Mouse (Mus musculus): ENCODE data around the gene Ubtd1. TPM values are rescaled to one million over a fixed set of nuclear protein-coding genes. Genes with fewer than 3 reads are reported as not detected.

Ubtd1 gene
- polyA plus RNA-seq, 1 experiment: 46.7 TPM

GRCm38 (mm10) chr19:41973891-41974794 is 7.4 kb upstream of the Ubtd1 start:
- Histone ChIP-seq H3K36me3 (replicated peaks; ENCODE audit: low read length) (peaks cover 54% of the 10 kb centered on the region), H3K4me1 (peaks cover 40% of the 10 kb centered on the region), H3K4me3 (replicated peaks) (no peak overlapping the region), H3K27me3 (replicated peaks) (no peaks in the 10 kb centered on the region), H3K9me3 (no peaks in the 10 kb centered on the region)
- TF ChIP-seq FLI1 (IDR thresholded peaks at IDR 0.05; ENCODE audit: low read length): no peak
- no peak for TF ChIP-seq GATA1 (IDR thresholded peaks at IDR 0.05; ENCODE audit: borderline replicate concordance, low read length)

- peaks cover 29% of the 10 kb centered on the region for H3K36me3 ChIP-seq (replicated peaks; ENCODE audit: low read length)
- H3K4me3 ChIP-seq (replicated peaks): peak overlapping the region; percentile 92
- TF ChIP-seq GATA1 (IDR thresholded peaks at IDR 0.05; ENCODE audit: borderline replicate concordance, low read length): no peak
- no peak for TF ChIP-seq FLI1 (IDR thresholded peaks at IDR 0.05; ENCODE audit: low read length)
- H3K4me1 ChIP-seq: peaks cover 56% of the 10 kb centered on the region
- no peaks in the 10 kb centered on the region for H3K9me3 ChIP-seq
- peaks cover 14% of the 10 kb centered on the region for H3K27me3 ChIP-seq (replicated peaks)
Observed at GRCm38 (mm10) chr19:41980422-41980818, 1.1 kb upstream of the Ubtd1 start.

- no peaks in the 10 kb centered on the region for H3K9me3 ChIP-seq
Observed at GRCm38 (mm10) chr19:41980819-41981594, 556 bp upstream of the Ubtd1 start, which contains the start of gene Mms19. Gene Mms19 (minus strand): TSS chr19:41981157.

GRCm38 (mm10) chr19:41981931-41982790 is 598 bp downstream of the Ubtd1 start:
- Histone ChIP-seq H3K36me3 (replicated peaks; ENCODE audit: low read length) (peaks cover 27% of the 10 kb centered on the region), H3K4me1 (peaks cover 50% of the 10 kb centered on the region), H3K27me3 (replicated peaks) (peaks cover 14% of the 10 kb centered on the region), H3K4me3 (replicated peaks) (peak overlapping the region; percentile 92), H3K9me3 (no peaks in the 10 kb centered on the region)
- no peak for TF ChIP-seq FLI1 (IDR thresholded peaks at IDR 0.05; ENCODE audit: low read length)
- TF ChIP-seq GATA1 (IDR thresholded peaks at IDR 0.05; ENCODE audit: borderline replicate concordance, low read length): no peak

More at GRCm38 (mm10) chr19:41980819-41981594, 556 bp upstream of the Ubtd1 start, which contains the start of gene Mms19:
- peak within 1 kb of the TSS; percentile 92 for H3K4me3 ChIP-seq (replicated peaks)
- TF ChIP-seq FLI1 (IDR thresholded peaks at IDR 0.05; ENCODE audit: low read length) (no peak), GATA1 (IDR thresholded peaks at IDR 0.05; ENCODE audit: borderline replicate concordance, low read length) (no peak)
- H3K27me3 ChIP-seq (replicated peaks): peaks cover 14% of the 10 kb centered on the region
- H3K4me1 ChIP-seq: peaks cover 54% of the 10 kb centered on the region
- H3K36me3 ChIP-seq (replicated peaks; ENCODE audit: low read length): peaks cover 30% of the 10 kb centered on the region

- Histone ChIP-seq H3K27me3 (replicated peaks) (peaks cover 14% of the 10 kb centered on the region), H3K4me1 (peaks cover 50% of the 10 kb centered on the region), H3K36me3 (replicated peaks; ENCODE audit: low read length) (peaks cover 27% of the 10 kb centered on the region), H3K9me3 (no peaks in the 10 kb centered on the region), H3K4me3 (replicated peaks) (peak overlapping the region; percentile 92)
- TF ChIP-seq GATA1 (IDR thresholded peaks at IDR 0.05; ENCODE audit: borderline replicate concordance, low read length): no peak
- no peak for TF ChIP-seq FLI1 (IDR thresholded peaks at IDR 0.05; ENCODE audit: low read length)
Observed at GRCm38 (mm10) chr19:41982791-41983150, 1.2 kb downstream of the Ubtd1 start.

GRCm38 (mm10) chr19:41985994-41986393 is 4.4 kb downstream of the Ubtd1 start:
- H3K36me3 ChIP-seq (replicated peaks; ENCODE audit: low read length): peaks cover 29% of the 10 kb centered on the region
- peaks cover 63% of the 10 kb centered on the region for H3K4me1 ChIP-seq
- no peak overlapping the region for H3K4me3 ChIP-seq (replicated peaks)
- peaks cover 14% of the 10 kb centered on the region for H3K27me3 ChIP-seq (replicated peaks)
- no peaks in the 10 kb centered on the region for H3K9me3 ChIP-seq
- TF ChIP-seq FLI1 (IDR thresholded peaks at IDR 0.05; ENCODE audit: low read length): no peak
- no peak for TF ChIP-seq GATA1 (IDR thresholded peaks at IDR 0.05; ENCODE audit: borderline replicate concordance, low read length)

GRCm38 (mm10) chr19:41987206-41987605 is 5.6 kb downstream of the Ubtd1 start:
- H3K4me1 ChIP-seq: peaks cover 75% of the 10 kb centered on the region
- TF ChIP-seq FLI1 (IDR thresholded peaks at IDR 0.05; ENCODE audit: low read length): no peak
- no peak for TF ChIP-seq GATA1 (IDR thresholded peaks at IDR 0.05; ENCODE audit: borderline replicate concordance, low read length)
- H3K27me3 ChIP-seq (replicated peaks): peaks cover 12% of the 10 kb centered on the region

GRCm38 (mm10) chr19:41989810-41990209 is 8.2 kb downstream of the Ubtd1 start:
- H3K9me3 ChIP-seq: no peaks in the 10 kb centered on the region
- H3K36me3 ChIP-seq (replicated peaks; ENCODE audit: low read length): peaks cover 25% of the 10 kb centered on the region
- peak overlapping the region; percentile 9 for H3K4me3 ChIP-seq (replicated peaks)
- H3K27me3 ChIP-seq (replicated peaks): peaks cover 1% of the 10 kb centered on the region
- TF ChIP-seq FLI1 (IDR thresholded peaks at IDR 0.05; ENCODE audit: low read length) (no peak), GATA1 (IDR thresholded peaks at IDR 0.05; ENCODE audit: borderline replicate concordance, low read length) (no peak)
- peaks cover 72% of the 10 kb centered on the region for H3K4me1 ChIP-seq

More at GRCm38 (mm10) chr19:41987206-41987605, 5.6 kb downstream of the Ubtd1 start:
- Histone ChIP-seq H3K9me3 (no peaks in the 10 kb centered on the region), H3K36me3 (replicated peaks; ENCODE audit: low read length) (peaks cover 33% of the 10 kb centered on the region), H3K4me3 (replicated peaks) (no peak overlapping the region)

GRCm38 (mm10) chr19:41991926-41992477 is 10.4 kb downstream of the Ubtd1 start:
- TF ChIP-seq FLI1 (IDR thresholded peaks at IDR 0.05; ENCODE audit: low read length): no peak
- TF ChIP-seq GATA1 (IDR thresholded peaks at IDR 0.05; ENCODE audit: borderline replicate concordance, low read length): no peak
- Histone ChIP-seq H3K9me3 (no peaks in the 10 kb centered on the region), H3K4me3 (replicated peaks) (peak overlapping the region; percentile 29), H3K36me3 (replicated peaks; ENCODE audit: low read length) (peaks cover 26% of the 10 kb centered on the region), H3K27me3 (replicated peaks) (peaks cover 11% of the 10 kb centered on the region), H3K4me1 (peaks cover 84% of the 10 kb centered on the region)
